Mouse (Mus musculus): ENCODE results near the gene Nelfcd. TPM values are rescaled to one million over a fixed set of nuclear protein-coding genes. Genes with fewer than 3 reads are reported as not detected.

The Nelfcd gene
- polyA plus RNA-seq, 1 experiment from 2014 or later: 66.1 TPM

DNA sequence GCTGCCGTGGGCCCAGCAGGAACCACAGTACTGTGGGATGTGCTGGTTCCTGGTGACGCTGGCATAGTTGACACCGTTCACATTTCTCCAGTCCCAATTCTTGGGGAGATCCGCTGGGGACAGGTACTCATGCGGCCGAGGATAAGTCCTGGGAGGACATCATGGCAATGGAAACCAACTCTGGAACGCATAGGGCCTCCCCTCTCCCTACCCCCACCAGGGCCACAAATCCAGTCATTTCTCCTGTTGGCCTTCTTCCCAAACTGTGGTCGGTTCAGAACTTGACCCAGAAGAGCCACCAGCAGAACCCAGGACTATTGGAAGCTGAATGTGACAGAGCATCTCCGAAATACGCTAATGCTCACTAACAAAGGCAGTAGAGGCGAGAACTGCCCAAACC lies 22.6 kb downstream of the Nelfcd start:
- ATAC-seq (replicated peaks; ENCODE audit: insufficient number of reproducible peaks, insufficient read depth, low FRiP score, low read depth): no peak
- H3K27ac ChIP-seq: peak overlapping the region; percentile 31; the same call in 1 of the 2 replicates
- peaks cover 5% of the 10 kb centered on the region; the same call in 1 of the 2 replicates for H3K36me3 ChIP-seq
- no peaks in the 10 kb centered on the region for H3K27me3 ChIP-seq
- H3K4me3 ChIP-seq: peak overlapping the region; percentile 65
- H3K4me1 ChIP-seq (replicated peaks): peaks cover 33% of the 10 kb centered on the region
- H3K9me3 ChIP-seq (replicated peaks): no peaks in the 10 kb centered on the region
- H3K9ac ChIP-seq: peak overlapping the region; percentile 61
- WGBS: 68% methylated on average over 11 of the region's 11 CpGs
- H3K4me2 ChIP-seq: peak overlapping the region; percentile 80

DNA sequence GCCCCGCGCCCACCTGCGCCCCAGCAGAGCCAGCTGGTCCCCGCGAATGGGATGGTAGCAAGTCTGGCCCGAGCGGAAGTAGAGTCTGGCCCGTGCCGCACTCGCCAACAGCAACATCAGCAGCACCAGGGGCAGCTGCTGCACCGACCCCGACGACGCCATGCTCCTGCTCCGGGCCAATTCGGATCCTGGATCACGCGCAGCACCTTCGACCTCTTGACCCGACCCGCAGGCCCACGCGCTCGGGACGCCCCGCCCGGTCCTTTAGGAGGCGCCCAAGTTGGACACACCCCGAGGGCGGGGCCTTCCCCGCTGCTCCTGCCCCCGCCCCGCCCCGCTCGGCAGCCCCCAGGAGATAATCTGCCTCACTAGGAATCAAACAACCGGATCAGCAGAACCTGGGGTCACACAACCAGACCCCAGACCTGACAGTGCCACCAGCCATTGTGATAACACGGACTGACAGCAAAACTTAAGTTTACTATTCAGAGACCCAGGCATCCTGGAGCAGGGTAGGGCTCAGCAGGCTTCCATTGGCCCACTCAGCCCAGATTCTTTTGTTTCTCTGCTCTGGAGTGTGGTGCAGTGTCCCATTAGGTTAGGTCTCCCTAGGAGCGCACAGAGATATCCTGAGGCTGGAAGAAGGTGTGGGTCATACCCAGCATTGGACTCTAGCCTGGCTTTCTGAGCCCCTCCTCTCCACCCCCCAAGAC lies 23.3 kb downstream of the Nelfcd start, which contains the start of gene Ctsz:
TSS of gene Ctsz (minus strand) at position 303 of the 713 bp plus-strand sequence.
- H3K4me3 ChIP-seq: peak within 1 kb of the TSS; percentile 65
- peak within 1 kb of the TSS; percentile 61 for H3K9ac ChIP-seq
- H3K36me3 ChIP-seq: 0 out of 2 replicates have a peak, but pooled peaks cover 2% of the 10 kb centered on the region
- H3K4me2 ChIP-seq: peak within 1 kb of the TSS; percentile 80
- 1% methylated on average over 38 of the region's 38 CpGs for WGBS
- H3K27ac ChIP-seq: peak within 1 kb of the TSS; percentile 31
- H3K4me1 ChIP-seq (replicated peaks): peaks cover 33% of the 10 kb centered on the region
- no peaks in the 10 kb centered on the region for H3K9me3 ChIP-seq (replicated peaks)
- ATAC-seq (replicated peaks; ENCODE audit: insufficient number of reproducible peaks, insufficient read depth, low FRiP score, low read depth): peak; percentile 73
- no peaks in the 10 kb centered on the region for H3K27me3 ChIP-seq

DNA sequence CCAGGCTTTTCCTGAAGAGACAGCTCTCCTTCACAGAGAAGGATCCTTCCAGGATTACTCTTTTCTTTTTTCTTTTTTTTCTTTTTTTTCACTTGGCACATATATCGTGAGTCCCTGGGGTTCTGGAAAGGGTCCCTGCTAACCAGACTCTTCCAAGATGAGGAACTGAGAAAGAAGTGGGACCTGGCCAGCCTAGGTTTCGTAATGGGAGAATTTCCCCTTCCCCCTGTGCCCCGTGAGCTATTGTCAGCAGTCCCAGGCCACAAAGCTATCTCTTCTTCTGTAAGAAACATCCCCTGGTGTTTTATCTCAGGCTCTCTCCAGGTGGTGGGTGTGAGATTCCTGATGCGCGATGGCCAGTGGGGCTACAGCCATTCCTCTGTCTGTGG lies 23.8 kb downstream of the Nelfcd start:
- no peaks in the 10 kb centered on the region for H3K27me3 ChIP-seq
- no peak for ATAC-seq (replicated peaks; ENCODE audit: insufficient number of reproducible peaks, insufficient read depth, low FRiP score, low read depth)
- 36% methylated on average over 5 of the region's 5 CpGs for WGBS
- H3K4me1 ChIP-seq (replicated peaks): peaks cover 33% of the 10 kb centered on the region
- 0 out of 2 replicates have a peak, but pooled peaks cover 2% of the 10 kb centered on the region for H3K36me3 ChIP-seq
- H3K4me2 ChIP-seq: peak overlapping the region; percentile 80
- peak overlapping the region; percentile 65; the same call in 1 of the 2 replicates for H3K4me3 ChIP-seq
- peak overlapping the region; percentile 61; the same call in 1 of the 2 replicates for H3K9ac ChIP-seq
- no peaks in the 10 kb centered on the region for H3K9me3 ChIP-seq (replicated peaks)
- 0 out of 2 replicates have a peak overlapping the region, but pooled peaks have one; percentile 31 for H3K27ac ChIP-seq

DNA sequence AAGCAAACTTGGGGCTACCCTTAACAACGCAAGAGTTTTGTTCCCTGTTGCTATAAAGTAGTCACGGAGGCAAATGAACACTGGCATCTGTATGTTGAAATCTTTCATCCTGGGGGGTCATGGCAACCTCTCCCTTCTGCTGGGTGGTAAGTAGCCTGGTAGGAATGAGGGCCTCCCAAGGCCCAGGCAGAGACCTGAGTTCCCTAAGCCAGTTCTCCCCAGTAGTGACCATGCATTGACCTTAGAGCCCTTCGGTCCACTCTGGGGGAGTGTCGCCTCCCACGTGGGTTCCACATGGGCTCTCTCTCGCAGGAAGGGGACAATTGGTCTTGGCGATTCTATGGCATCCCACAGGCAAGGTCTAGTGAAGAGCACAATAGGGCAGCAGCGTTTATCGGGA lies 24.4 kb downstream of the Nelfcd start:
- Histone ChIP-seq H3K27ac (no peak overlapping the region), H3K36me3 (0 out of 2 replicates have a peak, but pooled peaks cover 2% of the 10 kb centered on the region), H3K4me2 (no peak overlapping the region), H3K27me3 (no peaks in the 10 kb centered on the region), H3K4me1 (replicated peaks) (peaks cover 33% of the 10 kb centered on the region), H3K9me3 (replicated peaks) (no peaks in the 10 kb centered on the region), H3K9ac (no peak overlapping the region), H3K4me3 (no peak overlapping the region)
- 78% methylated on average over 9 of the region's 9 CpGs for WGBS
- no peak for ATAC-seq (replicated peaks; ENCODE audit: insufficient number of reproducible peaks, insufficient read depth, low FRiP score, low read depth)

DNA sequence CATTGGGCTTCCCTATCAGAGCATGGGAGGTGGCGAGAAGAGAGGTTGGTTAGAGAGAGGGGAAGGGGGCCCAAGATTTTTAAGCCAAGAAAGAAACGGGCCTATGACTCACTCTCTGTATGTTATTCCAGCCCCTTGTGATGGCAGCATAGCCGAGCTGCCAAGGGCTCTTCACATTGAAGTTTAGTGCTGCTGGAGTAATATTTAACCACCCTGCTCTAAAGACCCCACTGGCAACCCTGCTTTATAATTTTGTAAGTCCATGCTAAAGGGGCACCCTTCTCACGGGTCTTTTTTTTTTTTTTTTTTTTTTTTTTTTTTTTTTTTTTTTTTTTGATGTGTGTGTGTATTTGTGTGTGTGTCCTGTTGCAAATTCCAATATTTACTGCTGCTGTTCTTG lies 26.3 kb downstream of the Nelfcd start:
- H3K4me3 ChIP-seq: no peak overlapping the region
- H3K4me2 ChIP-seq: no peak overlapping the region
- no peak overlapping the region for H3K27ac ChIP-seq
- no peaks in the 10 kb centered on the region for H3K27me3 ChIP-seq
- H3K36me3 ChIP-seq: no peaks in the 10 kb centered on the region
- H3K9me3 ChIP-seq (replicated peaks): no peaks in the 10 kb centered on the region
- H3K4me1 ChIP-seq (replicated peaks): peaks cover 33% of the 10 kb centered on the region
- 64% methylated on average over 4 of the region's 4 CpGs for WGBS
- ATAC-seq (replicated peaks; ENCODE audit: insufficient number of reproducible peaks, insufficient read depth, low FRiP score, low read depth): no peak
- no peak overlapping the region for H3K9ac ChIP-seq

DNA sequence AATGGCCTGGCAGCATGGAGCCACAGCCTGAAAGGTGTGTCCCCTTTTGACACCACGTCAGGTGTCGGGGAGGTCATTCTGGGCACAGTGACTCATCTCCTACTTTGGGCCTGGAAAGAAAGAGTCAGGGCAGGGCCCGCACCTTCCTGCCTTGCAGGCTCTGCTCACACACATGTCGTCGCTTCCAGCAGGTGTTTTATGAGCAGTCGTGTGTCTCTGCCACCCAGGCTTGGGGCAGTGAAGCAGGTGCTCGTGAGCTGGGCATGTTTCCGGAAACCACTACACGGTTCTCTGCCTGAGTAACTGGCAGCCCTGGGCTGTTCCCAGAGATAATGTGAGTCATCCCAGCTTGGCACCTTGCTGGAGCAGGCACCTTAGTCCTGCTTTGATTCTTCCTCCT lies 26.9 kb downstream of the Nelfcd start:
- Histone ChIP-seq H3K9me3 (replicated peaks) (no peaks in the 10 kb centered on the region), H3K4me2 (no peak overlapping the region), H3K4me3 (no peak overlapping the region), H3K36me3 (no peaks in the 10 kb centered on the region), H3K9ac (no peak overlapping the region), H3K27ac (peak overlapping the region; percentile 51), H3K4me1 (replicated peaks) (peaks cover 28% of the 10 kb centered on the region), H3K27me3 (no peaks in the 10 kb centered on the region)
- ATAC-seq (replicated peaks; ENCODE audit: insufficient number of reproducible peaks, insufficient read depth, low FRiP score, low read depth): no peak
- 51% methylated on average over 9 of the region's 9 CpGs for WGBS

DNA sequence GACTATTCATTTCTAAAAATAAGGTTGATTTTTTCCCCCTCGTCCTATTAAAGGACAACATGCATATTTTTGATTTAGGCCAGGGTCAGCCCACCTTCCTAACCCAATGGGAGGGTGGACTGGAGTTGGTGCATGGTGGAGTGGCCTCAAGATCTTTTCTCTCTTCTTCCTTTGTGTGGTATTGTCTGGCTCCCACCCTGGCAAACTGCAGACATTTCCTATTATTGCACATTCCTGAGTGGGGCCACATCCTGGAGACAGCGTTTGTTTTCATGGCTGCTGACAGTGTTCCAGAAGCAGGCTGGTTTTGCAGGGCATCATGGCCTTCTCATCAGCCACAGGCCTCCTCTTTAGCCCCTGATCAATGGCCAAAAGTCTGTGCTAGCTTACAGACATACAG lies 27.4 kb downstream of the Nelfcd start:
- H3K4me1 ChIP-seq (replicated peaks): peaks cover 23% of the 10 kb centered on the region
- ATAC-seq (replicated peaks; ENCODE audit: insufficient number of reproducible peaks, insufficient read depth, low FRiP score, low read depth): no peak; the same call in 1 of the 2 replicates
- WGBS: 37% methylated on average over 2 of the region's 2 CpGs
- H3K9me3 ChIP-seq (replicated peaks): no peaks in the 10 kb centered on the region
- no peak overlapping the region for H3K4me3 ChIP-seq
- peak overlapping the region; percentile 51 for H3K27ac ChIP-seq
- no peak overlapping the region for H3K9ac ChIP-seq
- H3K27me3 ChIP-seq: no peaks in the 10 kb centered on the region
- H3K36me3 ChIP-seq: no peaks in the 10 kb centered on the region
- H3K4me2 ChIP-seq: no peak overlapping the region

DNA sequence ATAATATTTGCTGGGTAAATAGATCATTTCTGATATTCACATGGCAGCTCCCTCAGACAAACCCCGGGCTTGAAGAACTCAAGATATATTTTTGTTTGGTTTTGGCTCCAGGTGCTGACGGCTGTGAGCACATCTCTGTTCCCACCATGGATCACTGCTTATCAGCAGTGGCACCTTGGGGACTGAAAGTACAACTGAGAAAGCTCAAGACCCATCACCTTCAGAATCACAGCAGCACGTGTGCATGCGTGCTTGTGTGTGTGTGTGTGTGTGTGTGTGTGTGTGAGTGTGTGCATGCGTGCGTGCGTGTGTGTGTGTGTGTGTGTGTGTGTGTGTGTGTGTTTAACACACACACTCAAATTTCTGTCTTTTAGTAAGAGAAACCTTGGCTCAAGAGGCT lies 28.8 kb downstream of the Nelfcd start:
- Histone ChIP-seq H3K36me3 (no peaks in the 10 kb centered on the region), H3K4me1 (replicated peaks) (peaks cover 9% of the 10 kb centered on the region), H3K4me3 (no peak overlapping the region), H3K4me2 (no peak overlapping the region), H3K9ac (no peak overlapping the region), H3K9me3 (replicated peaks) (no peaks in the 10 kb centered on the region), H3K27me3 (no peaks in the 10 kb centered on the region), H3K27ac (no peak overlapping the region)
- 68% methylated on average over 7 of the region's 7 CpGs for WGBS
- ATAC-seq (replicated peaks; ENCODE audit: insufficient number of reproducible peaks, insufficient read depth, low FRiP score, low read depth): no peak

DNA sequence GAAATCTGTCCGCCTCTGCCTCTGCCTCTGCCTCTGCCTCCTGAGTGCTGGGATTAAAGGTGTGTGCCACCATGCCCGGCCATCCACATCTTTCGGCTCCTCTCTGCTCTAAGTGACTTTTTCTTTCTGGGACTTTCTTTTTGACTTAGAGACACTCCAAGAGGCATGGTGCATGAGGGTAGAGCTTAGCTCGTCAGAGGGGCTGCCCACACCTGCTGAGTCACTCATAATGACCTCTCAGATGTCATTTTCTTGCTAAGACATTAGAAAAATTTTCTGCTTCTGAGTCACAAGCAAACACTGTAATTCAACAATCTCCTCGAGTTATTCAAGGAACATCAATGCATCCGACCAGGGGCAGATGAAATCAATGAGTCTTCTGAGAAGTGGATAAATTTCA lies 29.4 kb downstream of the Nelfcd start:
- Histone ChIP-seq H3K27ac (no peak overlapping the region), H3K4me1 (replicated peaks) (peaks cover 6% of the 10 kb centered on the region), H3K4me2 (no peak overlapping the region), H3K36me3 (no peaks in the 10 kb centered on the region), H3K27me3 (no peaks in the 10 kb centered on the region), H3K9ac (no peak overlapping the region), H3K4me3 (no peak overlapping the region), H3K9me3 (replicated peaks) (no peaks in the 10 kb centered on the region)
- no peak for ATAC-seq (replicated peaks; ENCODE audit: insufficient number of reproducible peaks, insufficient read depth, low FRiP score, low read depth)
- 71% methylated on average over 6 of the region's 6 CpGs for WGBS

DNA sequence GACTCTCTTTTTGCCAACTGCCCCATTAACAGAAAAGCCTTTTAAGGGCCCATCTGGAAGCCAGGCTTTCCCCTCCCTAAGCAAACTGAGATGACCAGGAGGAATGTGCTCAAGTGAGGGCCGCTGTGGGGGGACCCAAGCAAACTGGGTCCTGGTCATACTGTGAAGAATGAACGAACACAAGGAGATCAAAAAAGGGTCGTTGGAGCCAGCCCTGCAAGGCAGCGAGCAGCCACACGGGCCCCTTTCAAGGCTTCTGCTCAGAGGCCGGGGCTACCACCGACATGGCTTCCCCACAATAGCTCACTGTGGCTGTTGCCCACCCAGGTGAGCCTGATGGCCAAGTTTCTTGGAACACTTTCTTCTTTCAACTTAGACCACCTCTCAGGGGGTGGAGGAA lies 30.9 kb downstream of the Nelfcd start:
- H3K4me2 ChIP-seq: no peak overlapping the region
- H3K36me3 ChIP-seq: no peaks in the 10 kb centered on the region
- H3K4me3 ChIP-seq: no peak overlapping the region
- H3K4me1 ChIP-seq (replicated peaks): peaks cover 6% of the 10 kb centered on the region
- 71% methylated on average over 7 of the region's 7 CpGs for WGBS
- no peaks in the 10 kb centered on the region for H3K27me3 ChIP-seq
- no peak overlapping the region for H3K27ac ChIP-seq
- H3K9ac ChIP-seq: no peak overlapping the region
- ATAC-seq (replicated peaks; ENCODE audit: insufficient number of reproducible peaks, insufficient read depth, low FRiP score, low read depth): no peak
- H3K9me3 ChIP-seq (replicated peaks): no peaks in the 10 kb centered on the region

DNA sequence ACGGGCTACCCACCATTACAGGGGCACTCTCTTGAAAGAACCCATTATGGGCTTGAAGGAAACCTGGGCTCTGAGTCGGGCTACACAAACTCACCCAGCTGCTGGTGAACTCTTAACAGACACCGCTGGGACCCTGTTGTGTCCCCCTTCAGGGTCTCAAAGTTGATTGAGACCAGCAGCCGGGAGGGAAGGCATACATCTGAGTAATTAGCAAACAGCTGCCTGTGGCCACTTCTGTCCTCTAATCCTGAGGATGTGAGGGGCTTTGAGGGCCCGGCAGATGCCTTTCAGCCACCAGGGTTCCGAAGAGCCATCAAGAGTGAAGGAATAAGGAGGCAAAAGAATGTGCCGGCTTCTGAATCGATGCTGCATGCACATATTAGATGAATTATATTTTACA lies 31.3 kb downstream of the Nelfcd start:
- H3K9me3 ChIP-seq (replicated peaks): no peaks in the 10 kb centered on the region
- H3K27me3 ChIP-seq: no peaks in the 10 kb centered on the region
- no peaks in the 10 kb centered on the region for H3K36me3 ChIP-seq
- no peak overlapping the region for H3K4me3 ChIP-seq
- no peak for ATAC-seq (replicated peaks; ENCODE audit: insufficient number of reproducible peaks, insufficient read depth, low FRiP score, low read depth)
- H3K27ac ChIP-seq: no peak overlapping the region
- WGBS: 59% methylated on average over 8 of the region's 8 CpGs
- H3K4me2 ChIP-seq: no peak overlapping the region
- peaks cover 6% of the 10 kb centered on the region for H3K4me1 ChIP-seq (replicated peaks)
- no peak overlapping the region for H3K9ac ChIP-seq

DNA sequence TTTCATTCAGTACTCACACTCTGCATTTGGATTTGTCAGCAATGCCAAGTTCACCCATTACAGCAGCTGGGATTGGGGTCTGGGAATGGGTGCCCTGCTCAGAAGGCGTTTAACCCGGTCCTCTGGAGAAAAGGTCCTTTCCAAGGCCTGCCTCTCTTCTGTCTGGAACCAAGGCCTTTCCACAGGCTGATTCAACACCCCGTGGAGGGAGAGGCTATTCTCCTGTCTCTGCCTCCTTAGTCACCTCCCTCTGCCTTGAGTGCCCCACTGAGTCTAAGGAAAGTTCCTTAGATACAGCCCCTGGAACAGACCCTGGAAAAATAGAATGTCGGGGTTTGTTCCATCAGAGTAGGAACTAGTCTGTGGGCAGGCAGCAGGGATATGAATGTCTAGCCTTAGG lies 32.8 kb downstream of the Nelfcd start:
- H3K27me3 ChIP-seq: no peaks in the 10 kb centered on the region
- H3K4me1 ChIP-seq (replicated peaks): no peaks in the 10 kb centered on the region
- H3K4me2 ChIP-seq: no peak overlapping the region
- H3K9me3 ChIP-seq (replicated peaks): no peaks in the 10 kb centered on the region
- H3K27ac ChIP-seq: no peak overlapping the region
- 76% methylated on average over 4 of the region's 4 CpGs for WGBS
- no peaks in the 10 kb centered on the region for H3K36me3 ChIP-seq
- no peak overlapping the region for H3K4me3 ChIP-seq
- no peak overlapping the region for H3K9ac ChIP-seq
- ATAC-seq (replicated peaks; ENCODE audit: insufficient number of reproducible peaks, insufficient read depth, low FRiP score, low read depth): no peak

Measured in heart, embryonic 15.5 days (tissue).